Mouse (Mus musculus): ENCODE data around the gene Pfkfb1. TPM values are rescaled to one million over a fixed set of nuclear protein-coding genes. Genes with fewer than 3 reads are reported as not detected.

The Pfkfb1 gene
- polyA plus RNA-seq (2017; shearing (Covaris generic)) = 7.5 TPM

GRCm38 (mm10) chrX:150588023-150588764 lies at the start of gene Pfkfb1:
TSS of gene Pfkfb1 (plus strand) at chrX:150588229.

GRCm38 (mm10) chrX:150547239-150547638 lies 40.8 kb upstream of the Pfkfb1 start, which contains the start of gene Alas2:
TSS of gene Alas2 (plus strand) at chrX:150547375.

GRCm38 (mm10) chrX:150589696-150590095 lies 1.7 kb downstream of the Pfkfb1 start, which contains the start of gene Apex2:
TSS of gene Apex2 (minus strand) at chrX:150589868.

GRCm38 (mm10) chrX:150656908-150657796 lies 69.1 kb downstream of the Pfkfb1 start, which contains the start of gene Tro:
TSS of gene Tro (minus strand) at chrX:150657583.

Other genes starting within 250 kb of the Pfkfb1 start
- gene Tmem29, start 129.1 kb upstream of the Pfkfb1 start, polyA plus RNA-seq (2017; shearing (Covaris generic)) = 14.8 TPM
- gene Alas2, start 40.9 kb upstream of the Pfkfb1 start, polyA plus RNA-seq (2017; shearing (Covaris generic)) = 2.3 TPM
- 19.5 TPM for gene Apex2, start 1.6 kb downstream of the Pfkfb1 start, polyA plus RNA-seq (2017; shearing (Covaris generic))
- gene Tro, start 69.4 kb downstream of the Pfkfb1 start, polyA plus RNA-seq (2017; shearing (Covaris generic)) = not detected
- gene Maged2, start 226.1 kb downstream of the Pfkfb1 start, polyA plus RNA-seq (2017; shearing (Covaris generic)) = 24.3 TPM